Mouse (Mus musculus) B cell, adult 67 days (primary cell): ENCODE results near the gene Pi16. TPM values are rescaled to one million over a fixed set of nuclear protein-coding genes. Genes with fewer than 3 reads are reported as not detected.

Experiments
- total RNA-seq, 2 experiments: library from RNA; stranded (reverse); gene quantifications; 4 replicates each; pipeline ENCODE4 v1.2.4; 2023

Gene Pi16
- total RNA-seq, result 1 to 10 TPM in 1 of 2 experiments, under 1 TPM in 1; 0.77 to 1.7 TPM

GRCm38 (mm10) chr17:29317380-29317779, at the start of gene Pi16:
Gene Pi16, plus strand, starts transcription at chr17:29317680.

GRCm38 (mm10) chr17:29268682-29269348, 48.7 kb upstream of the Pi16 start, which contains the start of gene BC004004:
Gene BC004004, plus strand, starts transcription at chr17:29268788.

GRCm38 (mm10) chr17:29347645-29348256, 30.3 kb downstream of the Pi16 start, which contains the start of gene Mtch1:
Gene Mtch1, minus strand, starts transcription at chr17:29347934.

DNA sequence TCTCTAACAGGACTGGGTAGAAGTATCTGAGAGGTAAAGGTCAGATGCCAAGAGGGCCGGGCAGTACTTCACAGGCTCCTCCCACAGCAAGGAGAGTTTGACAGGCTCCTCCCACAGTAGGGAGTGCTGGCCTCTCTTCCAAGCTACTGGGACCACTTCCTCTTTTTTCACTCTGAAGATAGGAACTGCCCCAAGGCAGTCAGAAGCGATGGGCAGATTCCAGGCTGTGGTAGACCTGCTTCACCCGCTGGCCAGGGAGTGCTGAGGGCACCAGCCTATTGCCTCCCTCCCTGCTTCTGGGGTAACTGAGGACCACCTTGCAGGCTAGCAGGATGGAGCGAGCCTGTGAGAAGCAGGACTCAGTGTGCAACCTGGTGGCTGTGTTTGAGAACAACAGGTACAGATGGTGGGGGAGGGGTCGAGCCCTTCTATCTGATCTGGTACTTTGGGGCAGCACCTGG, 43.3 kb downstream of the Pi16 start, which contains the start of gene Fgd2:
Fgd2 (plus strand) TSS at position 154 of the 461 bp plus-strand sequence.

Other genes starting within 250 kb of the Pi16 start
- 1 to 10 TPM; 2.0 to 3.2 TPM for gene Cdkn1a, start 226.7 kb upstream of the Pi16 start, total RNA-seq
- gene Rab44, start 203.5 kb upstream of the Pi16 start, total RNA-seq, result 1 to 10 TPM in 1 of 2 experiments, under 1 TPM in 1; 0.26 to 1.3 TPM
- gene Cpne5, start 79.5 kb upstream of the Pi16 start, total RNA-seq, result 1 to 10 TPM; 1.2 to 3.2 TPM
- 10 to 100 TPM; 26.9 to 27.0 TPM for gene Ppil1, start 53.5 kb upstream of the Pi16 start, total RNA-seq
- 100 to 1,000 TPM; 102 to 122 TPM for gene BC004004, start 48.9 kb upstream of the Pi16 start, total RNA-seq
- gene Mtch1, start 30.3 kb downstream of the Pi16 start, total RNA-seq, result 100 to 1,000 TPM; 101 to 108 TPM
- 100 to 1,000 TPM; 513 to 548 TPM for gene Fgd2, start 43.2 kb downstream of the Pi16 start, total RNA-seq
- 100 to 1,000 TPM; 157 to 170 TPM for gene Pim1, start 173.1 kb downstream of the Pi16 start, total RNA-seq
- not detected for gene Gm17657, start 232.0 kb downstream of the Pi16 start, total RNA-seq
- 10 to 100 TPM; 23.1 to 23.8 TPM for gene Tbc1d22b, start 232.1 kb downstream of the Pi16 start, total RNA-seq
- gene Tmem217, start 234.7 kb downstream of the Pi16 start, total RNA-seq, result not detected